Mouse (Mus musculus): ENCODE measurements around the gene Olfr50.

Olfr50 gene

GRCm38 (mm10) chr2:36790238-36790637 is at the start of gene Olfr50:
Gene Olfr50 (plus strand): TSS chr2:36790538.
- DNase-seq (ENCODE audit: low spot score) = no peak

- DNase-seq (ENCODE audit: low spot score) = no peak
Observed at GRCm38 (mm10) chr2:36783976-36784375, 6.4 kb upstream of the Olfr50 start, which contains the start of gene Olfr348. Gene Olfr348 (plus strand): TSS chr2:36784276.

DNA sequence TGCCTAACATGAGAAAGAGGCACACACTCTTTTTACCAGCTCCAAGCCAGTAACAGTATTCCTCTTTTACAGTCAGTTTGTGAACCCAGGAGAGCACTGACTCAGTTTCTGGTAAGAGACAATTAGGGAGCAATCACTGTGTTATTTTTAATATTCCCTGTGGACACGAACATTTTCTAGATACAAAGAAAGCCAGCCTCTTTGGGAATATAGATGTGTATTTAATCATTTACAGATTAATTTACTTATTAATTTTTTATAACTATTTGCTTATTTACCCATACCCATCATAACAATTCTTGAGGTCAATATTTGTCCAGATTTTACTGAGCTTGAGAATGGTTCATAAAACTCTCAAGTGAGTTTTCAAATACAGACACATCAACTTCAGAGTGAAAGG is 26.6 kb downstream of the Olfr50 start, which contains the start of gene Olfr3:
Gene Olfr3 (minus strand): TSS at position 101 of the 400 bp plus-strand sequence.
- DNase-seq (ENCODE audit: low spot score) = no peak

DNA sequence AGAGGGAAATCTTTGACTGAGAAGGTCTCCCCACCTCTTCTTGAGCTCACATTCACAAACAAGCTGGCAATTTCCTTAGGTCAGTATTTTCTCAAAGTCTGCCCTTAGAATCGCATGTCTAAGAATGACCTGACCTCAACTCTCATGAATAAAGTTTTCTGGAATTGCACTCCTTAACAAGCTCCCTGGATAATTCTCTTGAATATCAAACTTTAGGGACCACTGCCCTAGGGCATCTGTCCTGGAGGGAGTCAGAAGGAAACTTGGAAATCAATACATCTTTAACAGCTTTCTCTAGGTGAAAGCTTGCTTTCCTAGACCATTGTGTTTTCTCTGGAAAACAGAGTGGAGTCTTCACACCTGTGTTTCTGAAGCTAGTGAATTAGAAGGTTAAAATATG is 55.7 kb downstream of the Olfr50 start, which contains the start of gene Olfr350:
Gene Olfr350 (plus strand): TSS at position 301 of the 400 bp plus-strand sequence.
- DNase-seq (ENCODE audit: low spot score) = no peak
